In the genomic region with DNA sequence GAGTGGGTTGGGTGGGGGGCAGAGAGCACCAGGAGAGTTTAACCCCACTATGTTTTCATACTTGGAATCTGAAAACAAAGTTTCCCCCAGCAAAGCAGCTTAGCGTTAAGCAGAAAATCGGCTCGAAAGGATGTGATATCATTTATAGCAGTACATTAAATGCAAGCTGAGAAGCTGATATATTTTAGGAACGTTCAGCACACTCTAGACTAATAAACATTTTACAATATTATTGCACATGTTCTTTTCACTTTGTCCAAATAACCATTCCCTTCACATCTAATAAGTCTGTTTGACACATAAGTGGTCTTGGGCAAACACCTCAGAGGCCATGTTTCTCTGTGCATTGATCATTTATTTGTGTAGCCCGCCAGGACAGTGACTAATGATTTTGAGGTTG, we compare ENCODE assay signal across 28 mouse cellular contexts. TPM values are rescaled to one million over a fixed set of nuclear protein-coding genes. Genes with fewer than 3 reads are reported as not detected.
"Had no signal": no experiment of that assay in that cellular context is flagged by ENCODE, and none has a peak within 500 bp of the region (broad histone marks: within the 10 kb centered on the region; RNA-seq: fewer than 3 reads in every experiment).

No protein-coding gene starts in this region.

- H3K4me1 ChIP-seq: heart, embryonic 13.5 days; heart, embryonic 15.5 days; hindbrain, embryonic 13.5 days; hindbrain, embryonic 15.5 days; intestine, embryonic 15.5 days; liver, embryonic 12.5 days had no signal

- H3K4me2 ChIP-seq: heart, embryonic 11.5 days; heart, embryonic 13.5 days; heart, embryonic 15.5 days; hindbrain, embryonic 13.5 days; hindbrain, embryonic 15.5 days; intestine, embryonic 15.5 days; liver, embryonic 12.5 days had no signal

- H3K36me3 ChIP-seq: heart, embryonic 13.5 days; heart, embryonic 15.5 days; hindbrain, embryonic 13.5 days; hindbrain, embryonic 15.5 days; intestine, embryonic 15.5 days; liver, embryonic 12.5 days had no signal

- H3K4me3 ChIP-seq: heart, adult 2 months; heart, embryonic 13.5 days; heart, embryonic 15.5 days; hindbrain, embryonic 13.5 days; hindbrain, embryonic 15.5 days; intestine, embryonic 15.5 days; layer of hippocampus, adult 2 months; left cerebral cortex, adult 2 months; liver, embryonic 12.5 days had no signal

- H3K9me3 ChIP-seq: heart, embryonic 13.5 days; heart, embryonic 15.5 days; hindbrain, embryonic 13.5 days; hindbrain, embryonic 15.5 days; intestine, embryonic 15.5 days; liver, embryonic 12.5 days had no signal

- DNase-seq: forebrain, postnatal 0 days; gastrocnemius, postnatal 14 days; gastrocnemius, postnatal 36 days; heart, adult 11 months; heart, adult 2 months; heart, postnatal 14 days; heart, postnatal 36 days; kidney, adult 18-20 months; kidney, adult 8-10 months; kidney, postnatal 10 days; kidney, postnatal 25 days; kidney, postnatal 4 days had no signal

- H3K9ac ChIP-seq: forebrain, postnatal 0 days; heart, embryonic 13.5 days; heart, embryonic 15.5 days; hindbrain, embryonic 13.5 days; hindbrain, embryonic 15.5 days; intestine, embryonic 15.5 days; liver, embryonic 12.5 days had no signal

- H3K27ac ChIP-seq: heart, adult 2 months; heart, embryonic 13.5 days; heart, embryonic 15.5 days; hindbrain, embryonic 13.5 days; hindbrain, embryonic 15.5 days; hindbrain, postnatal 0 days; intestine, embryonic 15.5 days; layer of hippocampus, adult 2 months; left cerebral cortex, adult 2 months; liver, embryonic 12.5 days had no signal

- H3K27me3 ChIP-seq: heart, embryonic 15.5 days; hindbrain, embryonic 15.5 days; liver, embryonic 12.5 days had no signal

- ATAC-seq: forebrain, postnatal 0 days; hindbrain, postnatal 0 days; intestine, embryonic 15.5 days; intestine, postnatal 0 days; liver, embryonic 12.5 days had no signal

RNA-seq across cellular contexts. Expression of gene Gm12830, which starts 17.4 kb away (rescaled TPM):
- polyA plus RNA-seq: forebrain, postnatal 0 days; gonadal fat pad, adult 2 months; heart, adult 2 months; heart, embryonic 11.5 days; heart, embryonic 13.5 days; heart, embryonic 15.5 days; heart, postnatal 0 days; hindbrain, embryonic 11.5 days; hindbrain, embryonic 13.5 days; hindbrain, embryonic 15.5 days; hindbrain, postnatal 0 days; intestine, embryonic 15.5 days; intestine, postnatal 0 days; limb, embryonic 11.5 days; liver, adult 2 months; liver, embryonic 12.5 days had no signal
